Mouse (Mus musculus): ENCODE measurements at regions not wholly inside any gene's neighbourhood (a gene's known extent, or its start where the extent isn't known, plus 50 kb on each side); places are given as distances from the start of the nearest gene placed in this dataset.

DNA sequence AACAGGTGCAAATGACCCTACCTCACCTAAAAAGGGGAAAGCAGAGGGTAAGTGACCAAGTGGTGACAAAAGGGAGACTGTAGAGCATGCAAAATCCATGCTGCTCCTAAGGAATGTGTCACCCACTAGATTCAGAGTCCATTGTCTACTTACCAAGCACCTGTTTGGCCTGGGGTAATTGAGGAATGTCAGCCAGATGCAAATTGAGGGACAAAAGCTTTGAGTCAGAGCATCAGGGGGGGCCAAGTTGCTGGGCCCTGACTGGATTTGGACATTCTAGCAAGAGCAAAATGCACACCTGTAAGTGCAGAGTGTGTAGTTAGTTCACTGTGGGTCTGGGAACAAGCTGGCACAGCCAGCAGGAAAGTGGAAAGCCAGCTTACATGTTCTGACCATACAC is 2783.6 kb downstream of the Gm37988 start:
- DNase-seq (ENCODE audit: inconsistent age in 2 of 2, low spot score in 1 of 2): no peak

Measured in adrenal gland, adult (tissue).